Mouse (Mus musculus): ENCODE results near the gene Urah.

DNA sequence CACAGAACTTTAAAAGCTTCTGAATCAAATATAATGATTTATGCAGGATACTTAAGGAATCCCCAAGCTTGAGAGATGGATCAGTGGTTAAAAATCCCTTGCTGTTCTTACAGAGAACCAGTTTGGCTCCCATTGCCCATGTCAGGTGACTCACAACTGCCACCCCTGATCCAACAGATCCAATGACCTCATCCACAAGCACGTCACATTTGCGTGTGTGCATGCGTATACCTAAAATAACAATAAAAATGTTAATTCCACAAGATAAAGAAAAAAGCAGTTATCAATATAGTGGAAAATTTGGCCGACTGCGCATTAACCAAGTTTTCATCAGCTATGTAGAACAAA lies 13.5 kb upstream of the Urah start:
- TF ChIP-seq GATA1 (IDR thresholded peaks at IDR 0.05; ENCODE audit: low read length) (no peak), TAL1 (IDR thresholded peaks at IDR 0.05; ENCODE audit: low read length) (no peak)

Measured in erythroblast, embryonic 14.5 days (primary cell).